Mouse (Mus musculus): ENCODE measurements around the gene Abca5.

- TF ChIP-seq CTCF (IDR thresholded peaks at IDR 0.05; ENCODE audit: borderline replicate concordance, insufficient read depth, low read depth, low read length) = no peak
- TF ChIP-seq POLR2A (IDR thresholded peaks at IDR 0.05; ENCODE audit: borderline replicate concordance, insufficient read depth, low read length) = no peak
These were observed 36.5 kb upstream of the Abca5 start for GRCm38 (mm10) chr11:110374036-110374435.

Data from cerebellum, adult 2 months (tissue).